Mouse (Mus musculus) spleen, postnatal 36 days (tissue): ENCODE results near the gene Ano1.

ENCODE experiments used
- DNase-seq, 2 experiments: peaks; one replicate each; pipeline ENCODE4 v3.0.0; 2022; ENCODE audit warnings: low spot score in 2 of 2, mixed read lengths in 1 of 2

Ano1 gene

GRCm38 (mm10) chr7:144751833-144752232, at the start of gene Ano1:
Ano1 (minus strand) TSS chr7:144751974.
- no peak for DNase-seq

GRCm38 (mm10) chr7:144798471-144798870, 46.7 kb upstream of the Ano1 start:
- DNase-seq = no peak

DNA sequence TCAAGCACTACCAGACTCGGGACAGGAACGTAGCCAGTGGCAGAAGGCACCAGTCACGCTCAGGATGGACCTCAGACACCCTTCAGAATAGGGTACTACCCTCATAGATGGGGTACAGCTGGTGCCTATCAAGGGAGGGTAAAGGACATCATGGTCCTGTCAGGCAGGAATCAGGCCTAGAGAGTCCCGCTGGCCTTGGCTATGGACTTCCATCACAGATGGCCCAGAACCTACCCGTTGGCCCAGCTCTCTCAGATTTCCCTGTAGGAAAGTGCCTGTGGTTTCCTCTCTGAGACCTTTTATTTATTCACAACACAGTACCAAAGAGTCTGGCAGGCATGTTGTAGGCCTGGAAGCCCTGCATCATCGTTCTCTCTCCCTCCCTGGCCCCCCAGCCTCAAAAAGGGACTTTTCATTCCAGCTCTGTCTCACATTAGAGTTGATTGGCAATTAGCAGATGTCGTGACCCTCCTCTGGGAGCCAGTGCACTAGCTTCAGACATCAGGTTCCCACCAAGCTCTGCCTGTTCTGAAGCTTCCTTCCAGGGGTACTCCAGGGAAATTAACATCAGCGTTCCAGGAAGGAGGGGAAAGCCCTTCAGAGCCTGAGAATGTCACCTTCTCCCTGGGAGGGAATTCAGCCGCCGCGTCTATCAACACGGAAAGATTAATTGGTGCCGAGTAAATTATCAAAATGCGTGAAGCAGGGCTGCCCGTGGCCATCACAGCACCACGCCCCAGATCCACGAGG, 45.4 kb upstream of the Ano1 start:
- no peak for DNase-seq

DNA sequence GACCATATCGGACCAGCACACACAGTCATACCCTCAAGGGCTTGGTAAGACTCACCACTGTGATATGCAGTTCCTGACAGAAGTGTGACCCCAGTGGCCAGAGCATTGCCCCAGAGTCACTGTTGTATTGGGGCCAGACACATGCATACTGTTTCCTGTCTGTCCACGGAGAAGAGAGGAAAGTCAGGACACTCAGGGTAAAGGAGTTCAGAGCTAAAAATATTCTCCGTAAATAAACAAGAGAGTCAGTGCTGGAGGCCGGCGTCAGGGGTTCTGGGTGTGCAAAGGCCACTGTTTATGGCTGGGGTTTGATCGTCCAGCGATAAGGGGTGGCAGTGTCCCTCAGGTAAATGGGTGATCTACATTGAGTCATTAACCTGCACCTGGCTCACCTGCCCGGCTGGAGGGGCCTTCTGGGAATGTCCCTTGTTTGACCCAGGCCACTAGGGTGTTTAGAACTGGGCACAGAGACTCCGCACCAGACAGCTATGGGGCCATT, 44.3 kb upstream of the Ano1 start:
- DNase-seq = no peak

DNA sequence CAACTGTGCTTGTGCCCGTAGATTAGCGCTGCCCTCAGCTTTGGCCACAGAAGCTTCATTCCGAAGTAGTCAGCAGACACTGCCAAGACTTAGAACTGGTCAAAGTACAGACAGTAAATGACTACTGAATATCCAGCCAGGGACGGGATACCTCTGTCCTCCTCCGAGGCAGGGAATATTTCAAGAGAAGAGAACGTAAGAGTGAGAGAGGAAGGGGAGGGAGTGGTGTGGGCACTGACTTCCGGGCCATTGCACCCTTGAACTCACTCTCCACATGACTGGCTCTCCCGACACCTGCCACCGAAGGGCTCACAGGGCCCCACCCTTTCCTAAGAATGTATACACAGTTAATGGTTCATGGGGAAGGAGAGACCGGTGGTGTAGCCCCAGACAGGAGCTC, 41.5 kb upstream of the Ano1 start:
- DNase-seq = no peak

DNA sequence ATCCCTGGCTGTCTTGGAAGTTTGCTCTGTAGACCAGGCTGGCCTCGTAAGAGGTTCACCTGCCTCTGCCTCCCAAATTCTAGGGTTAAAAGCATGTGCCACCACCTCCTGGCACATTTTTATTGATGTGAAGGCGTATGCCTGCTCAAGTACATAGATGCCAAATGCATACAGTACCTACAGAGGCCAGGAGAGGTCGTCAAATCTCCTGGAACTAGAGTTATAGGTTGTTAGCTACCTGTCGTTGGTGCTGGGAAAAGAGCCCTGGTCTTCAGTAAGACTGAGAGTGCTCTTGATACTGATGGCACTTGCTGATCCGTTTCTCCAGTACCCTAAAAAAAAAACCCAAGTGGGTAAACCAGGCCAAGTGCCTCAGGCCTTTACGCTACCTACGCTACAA, 39.7 kb upstream of the Ano1 start:
- no peak for DNase-seq

- DNase-seq = no peak
Observed at GRCm38 (mm10) chr7:144789601-144790556, 38.1 kb upstream of the Ano1 start.

GRCm38 (mm10) chr7:144788631-144789030, 36.9 kb upstream of the Ano1 start:
- no peak for DNase-seq

- no peak for DNase-seq
Observed at GRCm38 (mm10) chr7:144787501-144787900, 35.7 kb upstream of the Ano1 start.

GRCm38 (mm10) chr7:144786571-144786970, 34.8 kb upstream of the Ano1 start:
- peak; percentile 29 to 30 for DNase-seq

- DNase-seq = no peak
Observed at GRCm38 (mm10) chr7:144784176-144784575, 32.4 kb upstream of the Ano1 start.

- DNase-seq = no peak
Observed at GRCm38 (mm10) chr7:144782402-144782801, 30.6 kb upstream of the Ano1 start.

DNA sequence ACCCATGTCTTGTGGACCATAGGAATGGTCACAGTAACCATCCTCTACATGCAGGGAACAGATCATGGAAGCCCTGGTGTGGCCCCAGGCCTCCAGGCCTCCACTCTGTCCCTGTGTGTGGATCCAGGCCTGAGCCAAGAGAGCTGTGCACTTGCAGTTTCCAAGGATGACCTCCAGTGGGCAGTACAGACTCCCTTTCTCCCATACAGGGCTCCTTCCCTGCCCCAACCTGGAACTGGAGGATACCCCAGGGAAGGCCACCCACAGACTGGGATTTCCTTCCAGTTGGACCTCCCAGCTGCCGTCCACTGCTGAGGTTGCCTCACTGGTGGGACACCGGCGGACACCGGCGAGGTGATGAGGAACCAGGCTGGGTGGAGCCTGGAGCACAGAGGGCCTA, 29.6 kb upstream of the Ano1 start:
- DNase-seq = no peak

DNA sequence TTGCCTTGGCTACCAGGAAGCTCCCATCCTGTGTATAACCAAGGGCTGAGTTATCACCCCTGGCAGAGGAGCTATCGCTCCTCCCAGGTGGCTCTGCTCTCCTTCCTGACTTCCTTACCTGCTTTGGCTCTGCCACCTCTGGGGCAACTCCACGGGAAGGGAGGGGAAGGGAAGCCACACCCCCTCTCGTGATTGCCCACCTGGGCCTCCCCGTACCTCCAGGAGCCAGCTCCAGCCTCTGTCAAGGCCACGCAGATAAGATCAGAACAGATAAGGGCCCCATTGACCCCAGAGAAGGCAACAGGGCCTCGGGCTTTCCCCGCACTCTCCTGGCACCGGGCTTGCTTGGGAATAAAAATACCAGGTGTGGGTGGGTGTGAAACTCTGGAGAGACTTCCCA, 28.4 kb upstream of the Ano1 start:
- no peak for DNase-seq

- DNase-seq = no peak
Observed at GRCm38 (mm10) chr7:144779691-144780090, 27.9 kb upstream of the Ano1 start.

- no peak for DNase-seq
Observed at GRCm38 (mm10) chr7:144777805-144778204, 26.0 kb upstream of the Ano1 start.

DNA sequence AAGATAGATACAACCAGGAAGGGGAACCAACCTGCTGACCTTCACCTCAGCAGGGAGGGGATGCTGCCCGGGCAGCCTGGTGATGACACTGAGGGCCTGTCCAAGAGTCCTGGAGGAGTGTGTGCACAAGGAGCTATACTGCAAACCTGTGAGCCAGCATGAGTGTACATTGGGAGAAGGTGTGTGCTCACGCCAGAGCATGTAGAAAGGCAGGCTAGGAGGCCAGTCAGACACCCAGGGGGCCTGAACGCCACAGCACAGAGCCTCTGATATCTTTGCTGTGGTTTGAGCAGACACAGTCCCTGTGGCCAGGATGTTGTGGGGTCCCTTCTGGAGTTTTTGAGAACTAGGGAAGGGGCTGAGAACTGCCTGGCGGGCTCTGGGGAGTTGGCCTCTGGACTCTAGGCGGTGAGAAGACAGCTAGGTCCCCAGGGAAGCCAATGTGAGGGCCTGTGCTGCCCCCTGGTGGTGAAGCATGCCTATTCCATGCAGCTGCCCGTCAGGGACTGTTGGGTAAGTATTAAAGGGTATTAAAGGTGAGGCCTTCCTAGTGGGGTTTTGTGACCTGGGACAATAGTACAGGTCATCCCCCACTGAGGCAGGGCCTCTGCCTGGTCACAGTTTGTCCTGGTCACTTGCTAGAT, 24.2 kb upstream of the Ano1 start:
- peak; percentile 54 to 59 for DNase-seq

DNA sequence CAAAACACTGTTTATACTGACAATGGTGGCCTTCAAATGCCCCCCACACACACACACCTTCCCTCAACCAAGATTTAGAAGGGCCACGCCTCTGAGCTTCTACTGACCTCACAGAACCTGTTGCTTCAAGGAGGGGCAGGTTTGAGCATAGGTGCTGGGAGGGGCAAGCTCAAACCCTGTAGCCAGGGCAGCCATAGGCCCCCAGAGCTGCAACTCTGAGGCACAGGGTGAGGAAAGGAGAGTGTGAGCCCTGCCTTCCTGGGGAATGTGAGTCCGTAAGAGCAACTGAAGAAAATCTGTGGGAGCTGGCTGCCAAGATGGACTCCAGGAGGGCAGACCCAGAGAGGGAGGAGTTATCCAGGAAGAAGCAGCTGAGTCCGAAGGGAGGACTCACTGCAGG, 23.4 kb upstream of the Ano1 start:
- no peak for DNase-seq

DNA sequence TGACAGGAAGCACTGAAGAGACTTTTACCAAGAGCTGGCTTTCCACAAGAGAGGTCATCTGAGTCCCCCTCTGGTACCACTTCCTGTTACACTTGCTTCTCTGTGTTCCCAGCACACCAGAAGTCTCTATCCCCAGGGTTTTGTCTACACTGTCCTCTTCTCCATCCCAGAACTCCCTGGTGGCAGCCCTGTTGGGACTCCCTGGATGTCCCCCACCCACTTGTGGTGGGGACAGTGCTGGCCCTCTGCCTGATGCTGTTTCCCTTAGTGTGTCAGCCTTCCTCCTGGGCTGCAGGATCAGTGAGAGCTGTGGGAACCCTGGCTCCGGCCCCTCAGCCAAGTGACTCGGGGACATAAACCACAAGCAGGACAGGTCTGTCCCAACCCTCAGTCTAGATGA, 22.5 kb upstream of the Ano1 start:
- DNase-seq = no peak

- no peak for DNase-seq
Observed at GRCm38 (mm10) chr7:144770116-144770515, 18.3 kb upstream of the Ano1 start.

DNA sequence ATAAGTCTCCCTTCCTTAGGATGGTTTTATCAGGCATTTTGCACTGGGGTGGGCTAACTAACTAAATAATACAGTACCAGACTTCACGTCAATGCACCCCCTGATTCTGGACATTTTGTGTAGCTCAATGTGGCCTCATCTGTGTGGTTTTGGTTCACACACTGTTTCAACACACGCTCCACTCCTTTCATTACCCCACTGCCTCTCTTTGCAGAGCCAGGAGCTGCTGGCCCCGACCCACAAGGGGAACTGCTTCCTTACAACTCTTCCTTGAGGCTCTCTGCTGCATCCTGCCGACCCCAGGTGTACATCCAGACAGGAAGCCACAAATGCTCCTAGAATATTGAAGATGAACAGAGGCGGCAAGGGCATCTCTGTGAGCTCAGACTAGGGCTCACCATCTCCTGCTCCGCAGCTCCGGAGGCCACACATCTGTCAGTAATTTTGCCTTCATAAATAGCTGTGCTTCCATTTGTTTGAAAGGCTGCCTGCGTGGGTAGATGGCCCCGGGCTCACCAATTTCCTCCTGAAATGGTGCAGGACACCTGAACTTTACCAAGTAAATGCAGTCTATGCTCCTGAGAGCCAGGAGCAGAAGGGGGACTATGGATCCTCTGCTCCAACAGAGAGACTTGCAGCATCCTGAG, 17.8 kb upstream of the Ano1 start:
- DNase-seq = no peak

DNA sequence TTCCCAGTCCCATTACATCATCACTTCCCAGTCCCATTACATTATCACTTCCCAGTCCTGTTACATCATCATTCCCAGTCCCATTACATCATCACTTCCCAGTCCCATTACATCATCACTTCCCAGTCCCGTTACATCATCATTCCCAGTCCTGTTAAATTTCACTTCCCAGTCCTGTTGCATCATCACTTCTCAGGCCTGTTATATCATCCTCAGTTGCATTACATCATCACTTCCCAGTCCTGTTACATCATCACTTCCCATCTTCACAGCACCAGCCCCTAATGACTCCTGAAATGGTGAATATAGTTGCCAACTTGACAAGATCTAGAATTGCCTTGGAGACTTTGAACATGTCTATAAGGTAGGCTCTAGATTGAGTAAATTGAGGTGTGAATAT, 17.1 kb upstream of the Ano1 start:
- DNase-seq = no peak
